Mouse (Mus musculus) myocyte (in vitro differentiated cells): ENCODE measurements around the gene Lpar5.

Experiments
- CEBPB ChIP-seq: IDR thresholded peaks from 2 replicates; pipeline ENCODE4 v1.6.1; 2011; ENCODE audit warnings: mild to moderate bottlenecking, moderate library complexity; ENCODE audit not compliant: poor library complexity, insufficient read depth, severe bottlenecking
- E2F4 ChIP-seq: IDR thresholded peaks from one replicate; pipeline ENCODE4 v1.6.1; 2011; ENCODE audit warnings: mild to moderate bottlenecking, control low read depth, moderate library complexity; ENCODE audit not compliant: insufficient read depth
- MAX ChIP-seq: IDR thresholded peaks from one replicate; pipeline ENCODE4 v1.6.1; 2011; ENCODE audit warnings: low read depth, mild to moderate bottlenecking, control low read depth
- MYOD1 ChIP-seq, 3 experiments: IDR thresholded peaks; one replicate each; pipeline ENCODE4 v1.6.1; 2011; ENCODE audit warnings: control low read depth in 2 of 3, low read depth in 2 of 3, mild to moderate bottlenecking in 2 of 3, moderate library complexity in 1 of 3; ENCODE audit not compliant: insufficient read length in 2 of 3, control insufficient read depth in 1 of 3
- MYOG ChIP-seq, 3 experiments: IDR thresholded peaks; one replicate each; pipeline ENCODE4 v1.6.1; 2011; ENCODE audit warnings: control low read depth in 2 of 3, low read depth in 2 of 3, mild to moderate bottlenecking in 2 of 3; ENCODE audit not compliant: insufficient read length in 2 of 3, control insufficient read depth in 1 of 3, insufficient read depth in 1 of 3
- POLR2A ChIP-seq: IDR thresholded peaks from one replicate; pipeline ENCODE4 v1.6.1; 2011; ENCODE audit warnings: low read depth, mild to moderate bottlenecking, control low read depth, moderate library complexity; ENCODE audit not compliant: insufficient read length
- POLR2AphosphoS2 ChIP-seq: IDR thresholded peaks from one replicate; pipeline ENCODE4 v1.6.1; 2011; ENCODE audit warnings: low read depth, control low read depth; ENCODE audit not compliant: insufficient read length
- REST ChIP-seq: IDR thresholded peaks from one replicate; pipeline ENCODE4 v1.6.1; 2011; ENCODE audit warnings: mild to moderate bottlenecking, control low read depth, moderate library complexity; ENCODE audit not compliant: insufficient read depth, insufficient read length
- TCF12 ChIP-seq: IDR thresholded peaks from one replicate; pipeline ENCODE4 v1.6.1; 2011; ENCODE audit warnings: mild to moderate bottlenecking, control low read depth; ENCODE audit not compliant: poor library complexity, insufficient read depth, severe bottlenecking
- TCF3 ChIP-seq: IDR thresholded peaks from one replicate; pipeline ENCODE4 v1.6.1; 2011; ENCODE audit warnings: low read depth, control low read depth; ENCODE audit not compliant: insufficient read length
- USF1 ChIP-seq: IDR thresholded peaks from one replicate; pipeline ENCODE4 v1.6.1; 2011; ENCODE audit warnings: low read depth, mild to moderate bottlenecking, control low read depth, moderate library complexity

DNA sequence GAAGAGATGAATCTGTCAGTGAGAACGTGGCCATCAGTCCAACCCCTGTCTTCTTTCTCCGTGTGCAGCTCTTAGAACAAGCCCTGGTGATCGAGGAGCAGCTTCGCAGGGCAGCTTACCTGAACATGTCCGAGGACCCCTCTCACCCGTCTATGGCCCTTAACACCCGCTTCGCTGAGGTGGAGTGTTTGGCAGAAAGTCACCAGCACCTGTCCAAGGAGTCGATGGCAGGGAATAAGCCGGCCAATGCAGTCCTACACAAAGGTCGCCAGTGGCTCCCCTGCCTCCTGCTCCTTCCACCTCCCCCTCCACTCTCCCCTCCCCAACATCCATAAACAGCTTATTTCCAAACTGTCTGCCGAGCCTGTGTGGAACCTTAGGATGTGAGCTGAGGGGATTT, 61.0 kb downstream of the Lpar5 start:
- TF ChIP-seq USF1 (no peak), POLR2A (no peak), TCF12 (no peak), E2F4 (no peak), MYOD1 (IDR thresholded peaks at IDR 0.05; ENCODE audit: control insufficient read depth in 1 of 3, insufficient read length in 2 of 3, low read depth in 2 of 3) (no peak), MYOG (IDR thresholded peaks at IDR 0.05; ENCODE audit: control insufficient read depth in 1 of 3, insufficient read depth in 1 of 3, insufficient read length in 2 of 3, low read depth in 2 of 3) (no peak), MAX (no peak), POLR2AphosphoS2 (no peak), REST (no peak), TCF3 (no peak), CEBPB (no peak)
